Mouse (Mus musculus): ENCODE measurements at regions not wholly inside any gene's neighbourhood (a gene's known extent, or its start where the extent isn't known, plus 50 kb on each side); places are given as distances from the start of the nearest gene placed in this dataset.

DNA sequence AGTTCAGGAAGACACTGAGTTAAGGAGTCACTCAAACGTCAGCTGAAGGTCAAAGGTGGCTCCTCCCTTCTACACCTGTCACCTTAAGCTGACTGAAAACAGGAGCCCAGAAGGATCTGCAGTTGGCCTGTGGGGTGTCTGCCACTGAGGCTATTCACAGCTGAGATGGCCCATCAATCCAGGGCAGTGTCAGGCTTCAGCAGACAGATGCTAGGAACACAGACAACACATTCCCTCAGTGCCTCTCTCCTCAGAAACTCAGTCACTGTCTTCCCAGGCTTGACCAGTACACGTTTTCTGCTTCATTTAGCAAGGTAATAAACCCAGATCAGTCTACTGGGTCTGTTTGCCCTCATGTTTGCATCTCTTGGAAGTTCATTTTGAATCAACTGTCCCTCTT, 222.9 kb upstream of the Pkn2 start:
- H3K4me3 ChIP-seq (ENCODE audit: insufficient read depth, low read length) = no peak overlapping the region
- no peak overlapping the region for H3K27ac ChIP-seq (ENCODE audit: insufficient read depth, low read length)
- H3K4me1 ChIP-seq (ENCODE audit: control insufficient read depth, insufficient read depth, low read length) = no peaks in the 10 kb centered on the region
- TF ChIP-seq POLR2A (IDR thresholded peaks at IDR 0.05; ENCODE audit: low read depth, low read length) (no peak), CTCF (IDR thresholded peaks at IDR 0.05; ENCODE audit: borderline replicate concordance, insufficient read depth, low read length) (no peak)

DNA sequence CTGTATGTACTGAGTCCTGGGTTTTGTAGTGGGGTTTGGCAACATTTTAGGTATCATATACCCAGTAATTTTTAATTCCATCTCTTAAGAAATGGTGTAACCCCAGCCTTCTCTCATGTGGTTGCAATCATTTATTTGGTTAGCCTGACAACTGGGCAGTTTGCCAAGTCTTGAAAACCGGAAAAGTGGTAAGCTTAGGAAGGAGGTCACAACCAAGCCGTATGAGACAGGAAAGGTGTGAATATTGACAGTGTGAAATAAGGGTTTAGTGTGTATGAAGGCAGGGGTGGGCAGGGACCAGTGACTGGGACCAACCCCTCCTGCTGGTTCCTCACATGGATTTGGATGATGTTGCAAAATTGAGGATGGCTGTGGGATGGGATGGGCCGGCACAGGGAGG, 221.5 kb upstream of the Pkn2 start:
- H3K4me1 ChIP-seq (ENCODE audit: control insufficient read depth, insufficient read depth, low read length) = no peaks in the 10 kb centered on the region
- no peak overlapping the region for H3K4me3 ChIP-seq (ENCODE audit: insufficient read depth, low read length)
- H3K27ac ChIP-seq (ENCODE audit: insufficient read depth, low read length) = no peak overlapping the region
- no peak for TF ChIP-seq POLR2A (IDR thresholded peaks at IDR 0.05; ENCODE audit: low read depth, low read length)
- TF ChIP-seq CTCF (IDR thresholded peaks at IDR 0.05; ENCODE audit: borderline replicate concordance, insufficient read depth, low read length) = no peak

DNA sequence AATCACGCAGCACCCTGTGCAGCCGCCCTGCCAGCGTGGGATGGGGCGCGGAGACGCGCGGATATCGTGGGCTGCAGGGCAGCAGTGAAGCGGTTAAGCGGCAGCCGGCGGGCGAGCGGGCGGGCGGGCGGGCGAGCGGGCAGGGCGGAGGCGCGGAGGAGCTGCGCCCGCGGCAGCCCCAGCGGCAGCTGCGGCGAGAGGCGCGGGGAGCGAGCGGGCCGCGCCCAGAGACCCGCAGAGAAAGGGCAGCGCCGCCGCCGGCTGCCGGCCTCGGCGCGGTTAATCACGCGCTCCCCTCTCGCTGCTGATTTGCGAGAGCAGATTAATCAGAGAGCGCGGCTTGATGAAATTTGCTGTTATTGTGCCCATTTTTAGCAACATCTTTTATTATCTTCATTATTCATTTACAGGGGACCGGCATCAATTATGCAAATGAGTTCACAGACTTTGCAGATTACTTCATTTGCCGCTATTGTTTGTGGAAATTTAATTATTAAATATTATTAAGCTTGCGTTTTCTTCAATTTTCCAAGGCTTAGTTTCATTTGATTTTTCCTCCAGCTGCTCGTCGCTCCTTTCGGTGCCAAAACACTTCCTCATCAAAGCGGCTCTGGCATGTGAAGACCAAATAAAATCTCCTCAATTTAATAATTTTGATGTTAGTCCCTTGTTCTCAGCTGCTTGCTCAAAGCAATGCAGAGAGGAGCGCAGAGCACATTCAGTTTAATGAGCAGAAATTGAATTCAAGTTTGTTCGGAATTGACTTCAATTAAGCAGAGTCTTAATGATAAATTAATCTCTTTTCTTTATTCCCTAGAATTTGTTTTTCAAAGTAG, 219.2 kb upstream of the Pkn2 start:
- H3K27ac ChIP-seq (ENCODE audit: insufficient read depth, low read length) = no peak overlapping the region
- H3K4me1 ChIP-seq (ENCODE audit: control insufficient read depth, insufficient read depth, low read length) = no peaks in the 10 kb centered on the region
- no peak for TF ChIP-seq POLR2A (IDR thresholded peaks at IDR 0.05; ENCODE audit: low read depth, low read length)
- TF ChIP-seq CTCF (IDR thresholded peaks at IDR 0.05; ENCODE audit: borderline replicate concordance, insufficient read depth, low read length) = no peak
- peak overlapping the region; percentile 47 for H3K4me3 ChIP-seq (ENCODE audit: insufficient read depth, low read length)

DNA sequence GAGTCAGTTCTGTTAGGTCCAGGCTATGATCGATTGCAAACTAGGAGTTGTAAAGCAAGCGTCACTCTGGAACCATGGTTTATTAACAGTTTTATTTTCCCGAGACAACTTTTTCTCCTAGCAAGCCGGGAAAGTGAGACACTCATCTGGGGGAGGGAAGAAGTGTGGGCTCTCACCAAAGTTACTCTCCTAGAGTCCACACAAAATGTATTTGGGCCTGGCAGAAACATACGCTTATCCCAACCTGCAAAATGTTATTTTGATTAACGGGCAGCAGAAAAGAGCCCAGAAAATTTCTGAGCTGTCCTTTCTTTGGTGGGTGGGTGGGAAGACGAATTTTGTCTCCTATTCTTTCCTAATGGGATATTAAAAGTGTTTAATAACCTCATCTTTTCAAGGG, 218.4 kb upstream of the Pkn2 start:
- no peak overlapping the region for H3K4me3 ChIP-seq (ENCODE audit: insufficient read depth, low read length)
- TF ChIP-seq POLR2A (IDR thresholded peaks at IDR 0.05; ENCODE audit: low read depth, low read length) (no peak), CTCF (IDR thresholded peaks at IDR 0.05; ENCODE audit: borderline replicate concordance, insufficient read depth, low read length) (no peak)
- no peaks in the 10 kb centered on the region for H3K4me1 ChIP-seq (ENCODE audit: control insufficient read depth, insufficient read depth, low read length)
- H3K27ac ChIP-seq (ENCODE audit: insufficient read depth, low read length) = no peak overlapping the region

DNA sequence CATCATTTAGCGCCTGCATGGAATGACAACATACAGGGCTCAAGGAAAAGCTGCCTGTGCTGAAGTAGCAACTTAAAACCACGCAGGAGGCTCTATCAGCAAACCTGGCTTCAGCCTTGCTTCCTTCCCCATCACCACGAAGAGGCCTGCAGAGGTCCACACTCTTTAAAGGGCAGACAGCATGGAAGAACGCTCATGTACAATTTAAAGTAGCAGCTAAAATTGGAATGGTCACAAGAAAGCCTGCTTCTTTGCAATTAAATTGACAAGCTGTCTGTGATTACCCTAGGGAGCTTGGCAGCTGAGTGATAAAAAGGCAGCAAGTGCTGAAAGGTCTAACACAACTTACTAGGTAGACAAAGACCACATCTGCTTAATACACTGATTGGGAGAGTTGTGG, 210.4 kb upstream of the Pkn2 start:
- Histone ChIP-seq H3K27ac (ENCODE audit: insufficient read depth, low read length) (no peak overlapping the region), H3K4me3 (ENCODE audit: insufficient read depth, low read length) (no peak overlapping the region), H3K4me1 (ENCODE audit: control insufficient read depth, insufficient read depth, low read length) (no peaks in the 10 kb centered on the region)
- no peak for TF ChIP-seq CTCF (IDR thresholded peaks at IDR 0.05; ENCODE audit: borderline replicate concordance, insufficient read depth, low read length)
- TF ChIP-seq POLR2A (IDR thresholded peaks at IDR 0.05; ENCODE audit: low read depth, low read length) = no peak

DNA sequence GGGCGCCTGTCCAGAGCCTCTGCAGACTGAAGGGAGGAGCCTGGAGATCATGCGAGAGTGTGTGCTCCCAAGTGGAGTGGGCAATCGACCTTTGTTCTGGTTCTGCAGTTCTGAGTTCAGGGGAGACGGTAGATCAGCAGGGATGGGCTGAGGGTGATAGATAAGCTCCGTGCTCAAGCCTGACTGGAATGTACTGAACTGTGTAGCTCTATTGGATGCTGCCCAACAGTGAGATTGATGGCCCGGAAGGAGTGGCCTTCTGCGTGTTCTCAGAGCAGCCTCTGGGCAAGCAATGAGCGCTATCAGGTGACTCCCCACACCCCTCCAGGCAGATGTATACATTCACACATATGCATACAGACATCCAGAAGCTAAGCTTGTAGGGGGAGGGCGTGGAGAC, 209.1 kb upstream of the Pkn2 start:
- TF ChIP-seq POLR2A (IDR thresholded peaks at IDR 0.05; ENCODE audit: low read depth, low read length) = no peak
- TF ChIP-seq CTCF (IDR thresholded peaks at IDR 0.05; ENCODE audit: borderline replicate concordance, insufficient read depth, low read length) = no peak
- no peaks in the 10 kb centered on the region for H3K4me1 ChIP-seq (ENCODE audit: control insufficient read depth, insufficient read depth, low read length)
- no peak overlapping the region for H3K4me3 ChIP-seq (ENCODE audit: insufficient read depth, low read length)
- no peak overlapping the region for H3K27ac ChIP-seq (ENCODE audit: insufficient read depth, low read length)

DNA sequence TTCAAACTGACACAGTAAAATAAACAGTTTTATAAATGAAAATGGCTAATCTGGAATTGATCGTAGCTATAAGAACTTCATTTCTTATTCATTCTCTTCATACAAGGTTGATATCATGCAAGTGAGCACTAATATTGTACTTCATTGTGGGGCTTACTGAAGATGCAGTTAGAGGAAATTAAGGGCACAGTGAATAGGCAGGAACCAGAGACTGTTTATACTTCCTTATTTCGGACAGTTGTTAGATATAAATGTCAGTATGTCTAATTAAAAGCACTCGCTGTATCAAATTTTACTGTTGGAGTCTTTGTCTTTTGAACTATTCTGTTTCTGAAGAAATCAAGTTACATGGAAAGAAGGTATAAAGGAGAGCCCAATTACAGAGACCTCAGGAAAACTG, 208.5 kb upstream of the Pkn2 start:
- TF ChIP-seq CTCF (IDR thresholded peaks at IDR 0.05; ENCODE audit: borderline replicate concordance, insufficient read depth, low read length) (no peak), POLR2A (IDR thresholded peaks at IDR 0.05; ENCODE audit: low read depth, low read length) (no peak)
- Histone ChIP-seq H3K27ac (ENCODE audit: insufficient read depth, low read length) (no peak overlapping the region), H3K4me3 (ENCODE audit: insufficient read depth, low read length) (no peak overlapping the region), H3K4me1 (ENCODE audit: control insufficient read depth, insufficient read depth, low read length) (no peaks in the 10 kb centered on the region)

DNA sequence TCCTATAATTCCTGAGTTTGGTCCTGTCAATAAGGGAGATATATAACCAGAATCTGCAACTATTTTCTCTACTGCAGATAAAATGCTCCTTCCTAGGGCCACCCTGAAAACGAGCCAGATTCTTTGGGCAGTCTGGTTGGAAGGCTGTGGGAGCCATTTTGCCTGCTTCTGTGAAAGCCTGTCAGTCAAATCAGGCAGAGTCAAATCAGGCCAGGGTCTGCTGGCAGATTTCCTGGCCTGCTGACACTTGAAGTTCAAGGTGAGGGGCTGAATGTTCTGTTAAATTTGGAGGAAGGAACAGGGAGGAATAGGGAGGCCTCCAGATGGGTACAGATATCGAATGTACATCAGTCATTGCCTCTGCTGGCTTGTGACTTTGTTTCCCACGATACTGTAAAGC, 206.0 kb upstream of the Pkn2 start:
- Histone ChIP-seq H3K4me3 (ENCODE audit: insufficient read depth, low read length) (no peak overlapping the region), H3K4me1 (ENCODE audit: control insufficient read depth, insufficient read depth, low read length) (no peaks in the 10 kb centered on the region), H3K27ac (ENCODE audit: insufficient read depth, low read length) (no peak overlapping the region)
- TF ChIP-seq CTCF (IDR thresholded peaks at IDR 0.05; ENCODE audit: borderline replicate concordance, insufficient read depth, low read length) = no peak
- TF ChIP-seq POLR2A (IDR thresholded peaks at IDR 0.05; ENCODE audit: low read depth, low read length) = no peak

DNA sequence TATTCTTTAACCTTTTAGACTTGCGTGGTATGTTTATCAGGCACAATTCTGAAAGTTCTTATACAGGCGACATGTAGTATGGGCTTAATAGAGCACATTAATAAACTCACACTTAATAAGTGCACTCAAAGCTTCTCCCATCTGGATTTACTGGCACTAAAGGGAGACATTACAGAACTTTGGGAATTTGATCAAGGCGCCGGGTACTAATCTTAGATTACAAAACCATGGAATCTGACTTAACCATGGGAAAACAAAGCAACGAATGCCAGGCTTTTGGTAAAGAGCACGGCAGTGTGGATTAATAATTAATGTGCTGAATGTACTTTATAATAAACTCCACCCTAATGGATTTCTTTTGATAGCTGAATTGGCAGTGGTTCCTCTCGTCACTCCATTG, 196.5 kb upstream of the Pkn2 start:
- Histone ChIP-seq H3K4me3 (ENCODE audit: insufficient read depth, low read length) (no peak overlapping the region), H3K4me1 (ENCODE audit: control insufficient read depth, insufficient read depth, low read length) (no peaks in the 10 kb centered on the region), H3K27ac (ENCODE audit: insufficient read depth, low read length) (no peak overlapping the region)
- TF ChIP-seq POLR2A (IDR thresholded peaks at IDR 0.05; ENCODE audit: low read depth, low read length) (no peak), CTCF (IDR thresholded peaks at IDR 0.05; ENCODE audit: borderline replicate concordance, insufficient read depth, low read length) (no peak)

DNA sequence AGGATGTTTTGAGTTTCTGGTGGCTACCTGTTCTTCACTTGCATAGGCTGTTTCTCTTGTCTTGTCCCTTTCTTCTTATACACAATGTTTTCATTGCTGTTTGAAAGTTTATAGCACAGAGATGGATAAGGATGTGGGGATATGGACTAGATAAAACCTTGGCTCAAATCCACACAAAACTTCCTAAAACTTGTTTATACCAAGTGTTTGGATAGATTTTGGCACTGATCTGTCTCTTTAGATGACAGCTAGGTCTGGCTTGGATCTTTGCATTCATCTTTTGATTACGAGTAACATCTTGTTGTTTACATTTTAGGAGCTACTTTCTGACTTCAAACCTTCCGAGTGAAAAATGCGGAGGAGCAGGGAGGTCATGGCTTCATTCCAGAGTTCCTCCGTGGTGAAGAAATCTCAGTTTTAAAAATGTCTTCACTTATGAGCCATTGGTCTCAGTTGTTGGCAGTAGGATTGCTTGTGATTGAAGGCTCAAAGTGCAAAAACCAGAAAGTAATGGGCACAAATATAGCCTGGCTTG, 190.1 kb upstream of the Pkn2 start:
- TF ChIP-seq POLR2A (IDR thresholded peaks at IDR 0.05; ENCODE audit: low read depth, low read length) = no peak
- H3K27ac ChIP-seq (ENCODE audit: insufficient read depth, low read length) = no peak overlapping the region
- H3K4me1 ChIP-seq (ENCODE audit: control insufficient read depth, insufficient read depth, low read length) = no peaks in the 10 kb centered on the region
- no peak overlapping the region for H3K4me3 ChIP-seq (ENCODE audit: insufficient read depth, low read length)
